Mouse (Mus musculus): ENCODE data around the gene Xpot.

DNA sequence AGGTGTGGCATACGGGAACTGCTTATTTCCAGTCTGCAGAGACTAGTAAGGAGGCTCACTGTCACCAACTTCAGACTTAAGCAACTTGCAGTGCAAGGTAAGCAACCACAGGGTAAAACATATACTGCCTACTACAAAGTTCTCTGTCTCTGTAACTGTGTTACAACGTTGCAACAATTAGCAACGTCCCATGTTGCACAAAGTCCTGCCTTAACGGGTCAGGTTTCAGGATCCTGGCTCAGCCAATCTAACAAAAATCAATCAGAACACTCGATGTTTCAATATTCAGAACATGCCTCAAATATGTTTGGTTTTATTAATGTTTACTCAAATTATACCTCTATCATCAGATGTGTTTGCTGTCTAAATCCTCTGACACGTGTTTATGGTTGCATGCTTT is 3.7 kb downstream of the Xpot start:
- no peak for TF ChIP-seq CTCF (conservative IDR thresholded peaks at IDR 0.05 in 1 of 2, IDR thresholded peaks at IDR 0.05 in 1 of 2; ENCODE audit: low read depth in 2 of 2, low read length in 2 of 2)
- no peak for TF ChIP-seq MAFK (IDR thresholded peaks at IDR 0.05; ENCODE audit: insufficient replicate concordance, low read length)
- TF ChIP-seq NELFE (IDR thresholded peaks at IDR 0.05; ENCODE audit: low read depth, low read length) = no peak
- no peak for TF ChIP-seq POLR2A (IDR thresholded peaks at IDR 0.05; ENCODE audit: low read depth, low read length)
- TF ChIP-seq POLR2AphosphoS2 (IDR thresholded peaks at IDR 0.05; ENCODE audit: low read depth, low read length) = no peak
- TF ChIP-seq TBP (conservative IDR thresholded peaks at IDR 0.05; ENCODE audit: low read depth, low read length) = no peak
- TF ChIP-seq EP300 (IDR thresholded peaks at IDR 0.05; ENCODE audit: low read length) = no peak
- no peak for TF ChIP-seq JUND (conservative IDR thresholded peaks at IDR 0.05; ENCODE audit: low read depth, low read length)
- no peak for TF ChIP-seq RCOR1 (conservative IDR thresholded peaks at IDR 0.05; ENCODE audit: low read depth, low read length)
- no peak for TF ChIP-seq ZNF384 (IDR thresholded peaks at IDR 0.05; ENCODE audit: low read depth, low read length)
- TF ChIP-seq USF1 (IDR thresholded peaks at IDR 0.05; ENCODE audit: low read depth, low read length) = no peak
- TF ChIP-seq ZKSCAN1 (IDR thresholded peaks at IDR 0.05; ENCODE audit: borderline replicate concordance, low read depth, low read length) = no peak
- no peak for TF ChIP-seq USF2 (conservative IDR thresholded peaks at IDR 0.05; ENCODE audit: low read depth, low read length)
